Mouse (Mus musculus): ENCODE results near the gene Maml2.

Maml2 gene

GRCm38 (mm10) chr9:13310236-13310635 lies 12.5 kb downstream of the Maml2 start:
- no peak for DNase-seq (ENCODE audit: low read depth)

DNA sequence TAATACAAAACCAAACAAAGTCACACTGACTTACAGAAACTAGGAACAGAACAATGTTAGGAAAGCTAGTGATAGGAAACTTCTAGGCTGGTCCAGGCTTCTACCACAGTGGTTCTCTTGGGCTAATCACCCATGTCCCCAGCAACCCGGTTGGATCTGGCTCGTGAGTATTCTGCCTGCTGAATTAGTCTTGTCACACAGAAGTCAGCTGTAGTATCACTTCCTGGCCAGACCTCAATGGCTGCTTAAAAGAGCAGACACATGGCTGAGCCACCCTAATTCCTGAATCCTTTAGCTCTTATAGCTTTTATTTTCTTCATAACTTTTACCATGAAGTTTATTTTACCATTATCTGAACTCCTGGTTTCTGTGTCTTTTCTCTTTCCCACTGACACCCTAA lies 13.3 kb downstream of the Maml2 start:
- peak; percentile 32 for DNase-seq (ENCODE audit: low read depth)

GRCm38 (mm10) chr9:13313923-13314322 lies 16.2 kb downstream of the Maml2 start:
- no peak for DNase-seq (ENCODE audit: low read depth)

GRCm38 (mm10) chr9:13314577-13315004 lies 16.8 kb downstream of the Maml2 start:
- no peak for DNase-seq (ENCODE audit: low read depth)

GRCm38 (mm10) chr9:13315393-13315792 lies 17.6 kb downstream of the Maml2 start:
- DNase-seq (ENCODE audit: low read depth) = no peak

DNA sequence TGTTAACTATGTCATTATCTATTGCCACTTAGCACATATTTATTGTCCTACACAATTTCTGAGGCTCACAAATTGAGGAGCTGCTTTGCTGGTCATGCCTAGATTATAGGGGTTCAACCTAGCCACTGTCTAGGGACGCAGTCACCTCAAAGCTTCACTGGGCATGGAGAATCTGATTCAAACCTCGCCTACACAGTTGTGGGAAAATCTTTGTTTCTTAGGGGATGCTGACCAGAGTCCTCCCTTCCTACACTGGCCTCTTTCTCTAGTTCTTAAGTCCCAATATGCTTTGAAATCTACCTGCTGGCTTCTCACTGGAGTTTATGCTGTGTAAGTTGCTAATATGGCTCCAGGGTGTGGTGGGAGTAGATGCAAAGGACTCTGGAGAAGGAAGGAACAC lies 21.8 kb downstream of the Maml2 start:
- DNase-seq (ENCODE audit: low read depth) = no peak

- DNase-seq (ENCODE audit: low read depth) = peak; percentile 54
Observed at GRCm38 (mm10) chr9:13320800-13321364, 23.1 kb downstream of the Maml2 start.

GRCm38 (mm10) chr9:13323074-13323473 lies 25.3 kb downstream of the Maml2 start:
- peak; percentile 65 for DNase-seq (ENCODE audit: low read depth)

- peak; percentile 67 for DNase-seq (ENCODE audit: low read depth)
Observed at GRCm38 (mm10) chr9:13323612-13324011, 25.9 kb downstream of the Maml2 start.

DNA sequence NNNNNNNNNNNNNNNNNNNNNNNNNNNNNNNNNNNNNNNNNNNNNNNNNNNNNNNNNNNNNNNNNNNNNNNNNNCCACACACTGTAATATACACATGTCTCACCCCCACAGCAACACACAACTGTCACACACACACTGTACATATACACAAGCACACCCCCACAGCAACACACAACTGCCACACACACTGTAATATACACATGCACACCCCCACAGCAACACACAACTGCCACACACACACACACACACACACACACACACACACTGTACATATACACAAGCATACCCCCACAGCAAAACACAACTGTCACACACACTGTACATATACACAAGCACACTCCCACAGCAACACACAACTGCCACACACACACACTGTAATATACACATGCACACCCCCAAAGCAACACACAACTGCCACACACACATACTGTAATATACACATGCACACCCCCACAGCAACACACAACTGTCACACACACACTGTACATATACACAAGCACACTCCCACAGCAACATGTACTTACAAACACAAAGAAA lies 116.5 kb downstream of the Maml2 start:
- no peak for DNase-seq (ENCODE audit: low read depth)

DNA sequence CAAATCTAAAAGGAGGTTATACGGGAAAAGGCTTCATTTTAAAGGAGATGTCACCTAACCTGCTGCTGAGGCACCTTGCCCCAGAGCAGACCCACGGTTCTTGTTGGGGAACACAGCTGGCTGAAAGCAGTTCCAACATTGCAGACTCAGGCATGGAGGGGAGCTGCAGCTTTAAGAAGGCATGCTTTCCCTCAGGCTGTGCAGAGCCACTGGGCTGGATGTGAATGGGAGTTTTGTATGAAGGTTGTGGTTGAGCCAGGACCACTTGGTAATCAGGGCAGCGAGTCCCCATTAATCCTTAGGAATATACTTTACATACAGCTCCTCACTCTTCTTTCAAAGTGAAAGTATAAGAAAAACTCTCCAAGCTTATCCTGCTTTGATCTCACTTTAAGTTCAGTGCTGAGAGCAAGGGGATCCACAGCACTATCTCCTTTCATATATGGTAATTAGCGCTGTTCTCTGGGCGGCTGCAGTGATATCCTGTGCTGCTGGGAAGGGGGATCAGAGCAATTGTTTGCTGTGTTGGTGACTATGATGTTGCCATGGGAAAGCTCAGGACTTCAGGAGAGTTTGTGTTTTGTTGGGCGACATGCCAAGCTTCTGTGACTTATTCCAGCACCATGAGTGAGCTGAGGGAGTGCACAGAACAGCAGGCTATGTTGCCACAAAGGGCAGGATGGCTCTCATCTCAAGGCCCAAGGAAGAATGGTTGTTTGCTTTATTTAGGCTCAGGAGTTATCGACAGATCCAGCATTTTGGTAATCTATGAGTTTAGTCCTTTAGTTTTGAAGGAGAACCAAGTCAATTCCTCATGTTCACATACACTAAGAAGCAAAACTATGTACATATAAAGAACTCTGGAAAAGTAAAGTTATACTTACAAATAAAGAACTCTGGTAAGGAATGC lies 127.5 kb downstream of the Maml2 start:
- DNase-seq (ENCODE audit: low read depth) = peak; percentile 68

GRCm38 (mm10) chr9:13429477-13430125 lies 131.8 kb downstream of the Maml2 start:
- no peak for DNase-seq (ENCODE audit: low read depth)

DNA sequence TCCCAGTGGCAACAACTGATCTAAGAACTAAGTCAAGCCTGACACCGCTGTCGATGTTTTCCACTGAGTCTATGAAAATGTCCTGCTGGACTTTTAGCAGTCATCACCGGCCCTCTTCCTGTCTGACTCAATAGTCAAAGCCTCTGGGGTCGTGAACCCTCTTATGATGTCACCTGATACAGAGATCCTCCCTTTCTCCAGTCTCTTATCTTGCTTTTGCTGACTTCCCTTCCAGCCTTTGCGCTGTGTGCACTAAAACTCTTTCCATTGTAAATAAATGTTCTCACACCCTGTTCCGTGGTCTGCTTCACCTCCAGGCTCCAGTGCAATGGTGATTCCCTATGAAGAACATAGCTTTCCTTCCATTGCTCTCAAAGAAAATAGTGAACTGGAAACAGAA lies 132.5 kb downstream of the Maml2 start:
- no peak for DNase-seq (ENCODE audit: low read depth)

GRCm38 (mm10) chr9:13430744-13431143 lies 133.0 kb downstream of the Maml2 start:
- DNase-seq (ENCODE audit: low read depth) = no peak

- no peak for DNase-seq (ENCODE audit: low read depth)
Observed at GRCm38 (mm10) chr9:13431646-13432045, 133.9 kb downstream of the Maml2 start.

DNA sequence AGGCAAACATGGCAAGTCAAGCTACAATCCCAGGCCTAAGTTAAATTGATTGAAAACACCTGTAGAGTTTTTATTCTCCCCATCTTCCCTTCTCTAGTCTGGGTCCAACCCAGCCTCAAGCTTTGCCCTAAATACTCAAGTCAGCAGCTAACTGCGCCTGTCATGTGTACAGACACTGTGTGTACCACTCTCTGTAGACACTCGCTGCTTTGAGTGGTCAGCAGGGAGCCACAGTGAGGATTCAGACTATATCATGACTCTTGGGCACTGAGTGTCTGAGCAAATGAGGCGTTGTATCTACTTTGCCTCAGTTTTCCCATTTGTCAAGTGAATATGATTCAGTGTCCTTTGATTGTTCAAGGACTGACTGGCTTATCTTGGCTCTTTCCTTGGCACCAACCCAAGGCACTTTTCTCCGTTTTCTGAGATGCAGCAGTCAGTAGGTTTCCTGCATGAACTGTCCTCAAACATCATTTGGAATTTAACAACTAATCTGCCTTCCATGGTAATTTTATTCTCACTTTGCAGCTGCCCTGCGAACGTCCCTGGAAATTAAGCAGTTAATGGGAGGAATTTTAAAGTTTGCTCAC lies 135.8 kb downstream of the Maml2 start:
- DNase-seq (ENCODE audit: low read depth) = no peak

- no peak for DNase-seq (ENCODE audit: low read depth)
Observed at GRCm38 (mm10) chr9:13440911-13441310, 143.2 kb downstream of the Maml2 start.

DNA sequence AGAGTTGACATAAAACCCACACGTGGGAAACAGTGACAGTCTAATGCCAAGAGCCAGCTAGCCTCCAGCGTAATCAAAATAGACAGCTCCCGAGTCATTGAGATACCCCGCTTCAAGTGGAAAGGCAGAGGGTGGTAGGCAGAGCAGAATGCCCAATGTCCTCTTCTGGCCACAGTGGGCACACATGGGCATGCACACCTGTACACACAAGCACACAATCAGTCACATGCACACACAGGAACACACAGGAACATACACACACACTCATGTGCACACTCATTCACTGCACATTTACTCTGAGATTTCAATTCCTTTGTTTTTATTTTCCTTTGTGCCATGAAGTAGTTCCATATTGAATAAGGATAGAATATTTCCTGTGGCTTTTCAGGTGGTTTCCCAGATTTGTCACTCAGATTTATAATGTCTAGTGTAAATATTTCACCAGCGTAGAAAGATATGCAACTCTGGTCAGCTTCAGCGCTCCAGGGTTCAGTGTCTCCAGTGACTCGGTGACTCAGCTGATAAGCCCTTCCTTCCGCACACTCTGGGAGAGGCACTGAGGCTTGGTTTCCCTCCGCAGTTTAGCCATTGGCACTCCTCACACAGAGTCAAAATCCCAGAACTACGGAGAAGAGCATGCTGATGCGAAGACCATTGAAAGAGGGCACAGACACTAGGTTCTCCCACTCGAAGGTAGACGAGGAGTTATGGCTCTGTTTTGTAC lies 144.4 kb downstream of the Maml2 start:
- DNase-seq (ENCODE audit: low read depth) = no peak

GRCm38 (mm10) chr9:13443484-13444211 lies 145.9 kb downstream of the Maml2 start:
- DNase-seq (ENCODE audit: low read depth) = peak; percentile 90

GRCm38 (mm10) chr9:13446236-13446635 lies 148.5 kb downstream of the Maml2 start:
- DNase-seq (ENCODE audit: low read depth) = peak; percentile 69

DNA sequence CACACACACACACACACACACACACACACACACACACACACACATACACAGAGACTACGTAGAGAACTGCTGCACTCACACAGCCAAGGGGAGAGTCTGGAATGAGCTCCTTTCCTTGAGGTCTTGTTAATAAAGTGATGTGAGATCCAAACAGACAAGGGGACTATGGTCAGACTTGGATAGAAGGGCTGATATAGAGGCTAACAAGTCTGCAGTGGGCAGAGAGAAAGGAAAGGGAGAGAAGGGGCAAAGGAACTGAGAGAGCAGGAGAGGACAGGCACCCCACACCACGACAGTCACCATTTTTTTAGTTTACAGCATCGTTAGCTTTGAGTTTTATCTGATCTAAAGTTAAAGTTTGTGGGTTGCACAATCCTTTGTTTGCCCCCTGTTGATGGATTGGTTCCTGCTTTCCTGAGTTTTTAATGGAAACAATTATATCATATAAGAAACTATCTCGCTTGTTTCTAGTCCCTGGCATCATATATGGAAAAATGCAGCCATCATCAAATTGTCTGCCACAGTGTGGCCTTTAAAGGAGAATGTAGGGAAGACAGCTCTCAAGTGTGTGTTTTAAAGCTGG lies 149.0 kb downstream of the Maml2 start, which contains the start of gene Gm17571:
Gene Gm17571, minus strand, starts transcription at position 51 of the 583 bp plus-strand sequence.
- DNase-seq (ENCODE audit: low read depth) = no peak
